Mouse (Mus musculus) CH12.LX (cell line): ENCODE results near the gene Phf7. TPM values are rescaled to one million over a fixed set of nuclear protein-coding genes. Genes with fewer than 3 reads are reported as not detected.

ENCODE experiments used
- DNase-seq: peaks from one replicate; pipeline ENCODE4 v3.0.0-alpha.2; 2013; ENCODE audit errors: extremely low read depth
- H3K27ac ChIP-seq: 2 replicates; pipeline ENCODE4 v1.5.1; 2012; ENCODE audit warnings: low read depth, mild to moderate bottlenecking, control low read depth, moderate library complexity; ENCODE audit not compliant: insufficient read depth
- H3K27me3 ChIP-seq: replicated peaks from 2 replicates; pipeline ENCODE3; 2012; ENCODE audit warnings: inconsistent platforms
- H3K36me3 ChIP-seq, 2 experiments: replicated peaks in 1 of 2; 2 replicates each; pipeline versions ENCODE3 to v1.6.1; 2012; ENCODE audit warnings: inconsistent platforms in 1 of 2, low read length in 1 of 2, mild to moderate bottlenecking in 1 of 2, mixed read lengths in 1 of 2, moderate library complexity in 1 of 2; ENCODE audit not compliant: control insufficient read depth in 1 of 2, insufficient read depth in 1 of 2
- H3K4me1 ChIP-seq, 2 experiments: 2 replicates each; pipeline ENCODE4 v1.6.1; 2012; ENCODE audit warnings: inconsistent platforms in 1 of 2, moderate library complexity in 1 of 2; ENCODE audit not compliant: insufficient read depth in 2 of 2, control insufficient read depth in 1 of 2
- H3K4me2 ChIP-seq: 2 replicates; pipeline ENCODE4 v1.6.1; 2012; ENCODE audit warnings: low read depth, mild to moderate bottlenecking, control low read depth; ENCODE audit not compliant: poor library complexity, insufficient read depth, severe bottlenecking
- H3K4me3 ChIP-seq, 3 experiments: fragments of 150-350 bp in 1 of 3; sonication (generic) in 1 of 3; replicated peaks in 1 of 3; 2 replicates each; pipeline versions ENCODE3 to v1.5.1; 2011 to 2012; ENCODE audit warnings: low read depth in 2 of 3, low read length in 2 of 3, mild to moderate bottlenecking in 2 of 3, moderate library complexity in 2 of 3, control low read depth in 1 of 3, improper control_type of control experiment in 1 of 3, inconsistent platforms in 1 of 3, mixed read lengths in 1 of 3; ENCODE audit not compliant: poor library complexity in 1 of 3
- H3K79me2 ChIP-seq: replicated peaks from 2 replicates; pipeline ENCODE4 v1.6.1; 2012; ENCODE audit warnings: mild to moderate bottlenecking, moderate library complexity; ENCODE audit not compliant: control insufficient read depth, poor library complexity, insufficient read depth, severe bottlenecking; ENCODE audit errors: extremely low read depth
- H3K9ac ChIP-seq: 2 replicates; pipeline ENCODE4 v1.6.1; 2012; ENCODE audit warnings: low read depth, mild to moderate bottlenecking, control low read depth, moderate library complexity; ENCODE audit not compliant: insufficient read depth
- H3K9me3 ChIP-seq: replicated peaks from 2 replicates; pipeline ENCODE3; 2012; ENCODE audit warnings: low read length, inconsistent platforms, mixed read lengths
- BHLHE40 ChIP-seq: IDR thresholded peaks from 2 replicates; pipeline ENCODE4 v1.6.1; 2011; ENCODE audit warnings: mild to moderate bottlenecking, low read depth, low read length, improper control_type of control experiment
- CHD2 ChIP-seq: IDR thresholded peaks from 2 replicates; pipeline ENCODE4 v1.6.1; 2011; ENCODE audit warnings: low read length, improper control_type of control experiment
- CTCF ChIP-seq, 2 experiments: IDR thresholded peaks in 1 of 2; conservative IDR thresholded peaks in 1 of 2; 2 replicates each; pipeline ENCODE4 v1.5.1; 2011 to 2012; ENCODE audit warnings: low read depth in 2 of 2, low read length in 2 of 2, improper control_type of control experiment in 1 of 2, inconsistent platforms in 1 of 2, mild to moderate bottlenecking in 1 of 2, moderate library complexity in 1 of 2
- ELF1 ChIP-seq: IDR thresholded peaks from 2 replicates; pipeline ENCODE4 v1.6.1; 2014; ENCODE audit warnings: low read depth, mild to moderate bottlenecking, inconsistent platforms, low read length, improper control_type of control experiment
- ETS1 ChIP-seq: conservative IDR thresholded peaks from 2 replicates; pipeline ENCODE4 v1.6.1; 2012; ENCODE audit warnings: low read depth, mild to moderate bottlenecking, inconsistent platforms, low read length, improper control_type of control experiment, moderate library complexity
- GABPA ChIP-seq: IDR thresholded peaks from 2 replicates; pipeline ENCODE4 v1.6.1; 2012; ENCODE audit warnings: low read depth, low read length, improper control_type of control experiment, inconsistent platforms; ENCODE audit not compliant: insufficient replicate concordance
- HCFC1 ChIP-seq: IDR thresholded peaks from 2 replicates; pipeline ENCODE4 v1.6.1; 2012; ENCODE audit warnings: low read depth, mild to moderate bottlenecking, inconsistent platforms, low read length, improper control_type of control experiment
- JUN ChIP-seq: IDR thresholded peaks from 2 replicates; pipeline ENCODE4 v1.6.1; 2011; ENCODE audit warnings: low read depth, mild to moderate bottlenecking, low read length, improper control_type of control experiment, moderate library complexity; ENCODE audit not compliant: insufficient read depth
- KAT2A ChIP-seq: IDR thresholded peaks from 2 replicates; pipeline ENCODE4 v1.6.1; 2012; ENCODE audit warnings: low read length, improper control_type of control experiment, inconsistent platforms; ENCODE audit not compliant: insufficient replicate concordance
- MAX ChIP-seq: IDR thresholded peaks from 2 replicates; pipeline ENCODE4 v1.6.1; 2011; ENCODE audit warnings: low read length, improper control_type of control experiment
- MEF2A ChIP-seq: IDR thresholded peaks from 2 replicates; pipeline ENCODE4 v1.6.1; 2014; ENCODE audit warnings: low read depth, mild to moderate bottlenecking, inconsistent platforms, low read length, improper control_type of control experiment, borderline replicate concordance
- NELFE ChIP-seq: IDR thresholded peaks from 2 replicates; pipeline ENCODE4 v1.6.1; 2011; ENCODE audit warnings: low read depth, low read length, improper control_type of control experiment
- RAD21 ChIP-seq: IDR thresholded peaks from 2 replicates; pipeline ENCODE4 v1.6.1; 2011; ENCODE audit warnings: low read depth, mild to moderate bottlenecking, low read length, improper control_type of control experiment, moderate library complexity
- SIN3A ChIP-seq: IDR thresholded peaks from 2 replicates; pipeline ENCODE4 v1.6.1; 2012; ENCODE audit warnings: low read length, improper control_type of control experiment, inconsistent platforms
- SMC3 ChIP-seq: IDR thresholded peaks from 2 replicates; pipeline ENCODE4 v1.6.1; 2011; ENCODE audit warnings: low read depth, low read length, improper control_type of control experiment
- TCF12 ChIP-seq: IDR thresholded peaks from 2 replicates; pipeline ENCODE4 v1.6.1; 2014; ENCODE audit warnings: low read depth, mild to moderate bottlenecking, inconsistent platforms, low read length, improper control_type of control experiment
- USF1 ChIP-seq: IDR thresholded peaks from 2 replicates; pipeline ENCODE4 v1.6.1; 2014; ENCODE audit warnings: low read depth, mild to moderate bottlenecking, inconsistent platforms, low read length, improper control_type of control experiment
- USF2 ChIP-seq: conservative IDR thresholded peaks from 2 replicates; pipeline ENCODE4 v1.6.1; 2011; ENCODE audit warnings: low read depth, low read length, improper control_type of control experiment
- ZMIZ1 ChIP-seq: IDR thresholded peaks from 2 replicates; pipeline ENCODE4 v1.6.1; 2012; ENCODE audit warnings: low read depth, mild to moderate bottlenecking, inconsistent platforms, low read length, improper control_type of control experiment
- ZNF384 ChIP-seq: IDR thresholded peaks from 2 replicates; pipeline ENCODE4 v1.6.1; 2012; ENCODE audit warnings: low read depth, low read length, improper control_type of control experiment, inconsistent platforms
- dilution Hi-C: fragments of 300-500 bp; cut with MboI; formaldehyde crosslinking; loops from 2 replicates; pipeline ENCODE4 v1.14.3; 2020; ENCODE audit warnings: low sequenced_read_pairs; ENCODE audit not compliant: extremely low pct_unique_long_range_greater_than_20kb, extremely low pct_ligation_motif_present
- in situ Hi-C: fragments of 300-500 bp; cut with MboI; formaldehyde crosslinking; loops from 3 replicates; pipeline ENCODE4 v1.14.3; 2019; ENCODE audit warnings: low sequenced_read_pairs, low pct_ligation_motif_present, low pct_unique_long_range_greater_than_20kb, mixed read lengths
- polyA plus RNA-seq: library from polyadenylated mRNA; unstranded; fragments of >175 nt; gene quantifications from 2 replicates; pipeline ENCODE4 v1.2.1, GENCODE M21; 2012; ENCODE audit warnings: low read depth; ENCODE audit not compliant: insufficient read length
- total RNA-seq, 2 experiments: library from RNA; depleted of rRNA; stranded (reverse); fragments of 300-350 nt in 1 of 2; fragments of >200 nt in 1 of 2; gene quantifications; 2 replicates each; pipeline ENCODE4 v1.2.3; 2012 to 2014

Phf7 gene
- total and polyA plus RNA-seq, 3 experiments, result 10.0 to 13.9 (median 13.5) TPM

GRCm38 (mm10) chr14:31205562-31206467 is 45.3 kb downstream of the Phf7 start:
- Histone ChIP-seq H3K27ac (peak overlapping the region; percentile 21), H3K4me3 (peak overlapping the region; percentile 79 to 97 (median 88)), H3K36me3 (peaks cover 25 to 39% of the 10 kb centered on the region in 2 experiments), H3K9ac (peak overlapping the region; percentile 93), H3K27me3 (peaks cover 12% of the 10 kb centered on the region), H3K4me2 (peak overlapping the region; percentile 95), H3K9me3 (no peaks in the 10 kb centered on the region), H3K4me1 (peaks cover 5 to 24% of the 10 kb centered on the region in 2 experiments; a peak in 3 of 4 replicates), H3K79me2 (peaks cover 29% of the 10 kb centered on the region)
- in situ Hi-C loops (no loop called here), dilution Hi-C loops (no loop called here)
- TF ChIP-seq NELFE (no peak), SIN3A (0 out of 2 replicates have a peak, but pooled peaks have one; percentile 18), GABPA (no peak), ELF1 (no peak), HCFC1 (peak; percentile 23; the same call in 1 of the 2 replicates), ZMIZ1 (0 out of 2 replicates have a peak, but pooled peaks have one; percentile 11), BHLHE40 (0 out of 2 replicates have a peak, but pooled peaks have one; percentile 35)
- peak; percentile 39 for DNase-seq

- DNase-seq, result peak; percentile 24
- H3K4me3 ChIP-seq, result peak overlapping the region; percentile 79 to 97 (median 88)
- in situ Hi-C loops (no loop called here), dilution Hi-C loops (no loop called here)
- H3K4me2 ChIP-seq, result peak overlapping the region; percentile 95
- H3K9me3 ChIP-seq, result no peaks in the 10 kb centered on the region
- peaks cover 7 to 24% of the 10 kb centered on the region in 2 experiments; a peak in 3 of 4 replicates for H3K4me1 ChIP-seq
- peaks cover 30 to 45% of the 10 kb centered on the region in 2 experiments for H3K36me3 ChIP-seq
- H3K27me3 ChIP-seq, result peaks cover 10% of the 10 kb centered on the region
- H3K27ac ChIP-seq, result peak overlapping the region; percentile 19
- peaks cover 29% of the 10 kb centered on the region for H3K79me2 ChIP-seq
- TF ChIP-seq SMC3, result no peak
- no peak for TF ChIP-seq CTCF (conservative IDR thresholded peaks at IDR 0.05 in 1 of 2, IDR thresholded peaks at IDR 0.05 in 1 of 2; ENCODE audit: low read depth in 2 of 2, low read length in 2 of 2)
- no peak for TF ChIP-seq CHD2
- no peak for TF ChIP-seq ETS1
- no peak for TF ChIP-seq TCF12
- TF ChIP-seq HCFC1, result no peak
- no peak for TF ChIP-seq MEF2A
- TF ChIP-seq MAX, result no peak
- no peak for TF ChIP-seq ZNF384
- no peak for TF ChIP-seq KAT2A
- no peak for TF ChIP-seq ZMIZ1
- no peak for TF ChIP-seq USF1
- TF ChIP-seq JUN, result no peak
- TF ChIP-seq SIN3A, result no peak
- no peak for TF ChIP-seq RAD21
- TF ChIP-seq USF2, result no peak
- no peak for TF ChIP-seq GABPA
- TF ChIP-seq NELFE, result no peak
- TF ChIP-seq ELF1, result no peak
- H3K9ac ChIP-seq, result peak overlapping the region; percentile 93
Observed at GRCm38 (mm10) chr14:31205244-31205561, 45.9 kb downstream of the Phf7 start.
